Mouse (Mus musculus): Measurements from ENCODE around the gene Plrg1. TPM values are rescaled to one million over a fixed set of nuclear protein-coding genes. Genes with fewer than 3 reads are reported as not detected.

Gene Plrg1
- polyA plus RNA-seq, 1 experiment from 2014 or later = 94.0 TPM

Other genes with a start within 250 kb of the Plrg1 start
- gene Rbm46, start 179.0 kb upstream of the Plrg1 start, polyA plus RNA-seq (2015; fragmentation: Nextera tagmentation; extraction: Ambion mirVana) = 0.08 and 0.10 TPM in 2 replicates
- 0.05 and 0.06 TPM in 2 replicates for gene Lrat, start 151.5 kb upstream of the Plrg1 start, polyA plus RNA-seq (2015; fragmentation: Nextera tagmentation; extraction: Ambion mirVana)
- 0.99 and 1.0 TPM in 2 replicates for gene Fgg, start 47.8 kb upstream of the Plrg1 start, polyA plus RNA-seq (2015; fragmentation: Nextera tagmentation; extraction: Ambion mirVana)
- 0.25 and 0.35 TPM in 2 replicates for gene Fga, start 29.4 kb upstream of the Plrg1 start, polyA plus RNA-seq (2015; fragmentation: Nextera tagmentation; extraction: Ambion mirVana)
- 0.17 and 0.20 TPM in 2 replicates for gene Fgb, start 5.7 kb upstream of the Plrg1 start, polyA plus RNA-seq (2015; fragmentation: Nextera tagmentation; extraction: Ambion mirVana)
- gene Dchs2, start 72.4 kb downstream of the Plrg1 start, polyA plus RNA-seq (2015; fragmentation: Nextera tagmentation; extraction: Ambion mirVana) = 0.08 and 0.12 TPM in 2 replicates